Mouse (Mus musculus) gonadal fat pad, adult 2 months (tissue): ENCODE data around the gene Abr. TPM values are rescaled to one million over a fixed set of nuclear protein-coding genes. Genes with fewer than 3 reads are reported as not detected.

Experiments used
- DNase-seq: peaks from one replicate; pipeline ENCODE4 v3.0.0-alpha.2; 2012; ENCODE audit warnings: low read depth
- polyA plus RNA-seq: library from polyadenylated mRNA; depleted of rRNA; stranded (reverse); fragments of >200 nt; gene quantifications from 2 replicates; pipeline ENCODE4 v1.2.3, GENCODE M21; 2012

The Abr gene
- polyA plus RNA-seq, 1 experiment: 39.9 TPM

DNA sequence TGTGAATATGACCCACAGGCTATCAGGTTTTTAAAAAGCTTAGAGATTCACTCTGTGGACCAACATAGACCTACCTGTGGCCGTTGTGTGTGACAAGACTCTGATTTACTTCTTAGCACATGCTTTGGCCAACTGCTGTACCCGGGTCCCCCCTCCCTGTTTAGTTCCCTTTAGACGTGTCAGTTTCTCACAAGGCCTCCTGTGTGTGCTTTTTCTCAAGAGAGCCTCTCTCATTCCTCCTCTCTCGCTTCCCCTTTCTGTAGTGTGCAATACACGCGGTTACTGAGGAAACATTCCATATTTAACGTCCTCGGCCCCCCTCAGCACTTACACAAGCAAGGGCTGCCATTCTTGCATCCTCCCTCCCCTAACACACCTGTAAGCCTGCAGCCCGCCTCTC, 163.4 kb downstream of the Abr start:
- DNase-seq: no peak

GRCm38 (mm10) chr11:76456897-76457296, 165.2 kb downstream of the Abr start:
- DNase-seq: no peak

- no peak for DNase-seq
Observed at GRCm38 (mm10) chr11:76456233-76456632, 165.9 kb downstream of the Abr start.

- no peak for DNase-seq
Observed at GRCm38 (mm10) chr11:76454492-76454891, 167.6 kb downstream of the Abr start.

GRCm38 (mm10) chr11:76450202-76450561, 171.9 kb downstream of the Abr start:
- no peak for DNase-seq

- no peak for DNase-seq
Observed at GRCm38 (mm10) chr11:76449520-76450201, 172.5 kb downstream of the Abr start.

DNA sequence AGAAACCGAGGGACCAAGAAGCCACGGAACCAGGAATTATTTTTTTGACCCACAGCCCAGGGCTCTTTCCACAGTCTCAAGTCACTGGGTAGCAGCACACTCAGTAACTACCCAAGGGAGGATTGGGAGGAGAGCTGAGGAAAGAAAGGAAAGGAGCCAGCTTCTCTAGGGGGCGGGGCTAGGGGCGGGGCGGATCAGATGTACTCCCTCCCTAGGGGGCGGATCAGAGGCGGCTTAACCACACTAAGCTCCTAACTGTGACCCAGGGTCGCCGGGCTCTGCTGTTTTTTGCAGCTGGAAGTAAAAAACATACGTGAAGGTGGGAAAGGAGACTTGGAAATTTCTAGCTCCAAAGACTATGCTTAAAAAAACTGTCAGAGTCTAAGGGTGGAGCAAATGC, 175.9 kb downstream of the Abr start:
- DNase-seq: no peak

GRCm38 (mm10) chr11:76445459-76445858, 176.7 kb downstream of the Abr start:
- DNase-seq: no peak

DNA sequence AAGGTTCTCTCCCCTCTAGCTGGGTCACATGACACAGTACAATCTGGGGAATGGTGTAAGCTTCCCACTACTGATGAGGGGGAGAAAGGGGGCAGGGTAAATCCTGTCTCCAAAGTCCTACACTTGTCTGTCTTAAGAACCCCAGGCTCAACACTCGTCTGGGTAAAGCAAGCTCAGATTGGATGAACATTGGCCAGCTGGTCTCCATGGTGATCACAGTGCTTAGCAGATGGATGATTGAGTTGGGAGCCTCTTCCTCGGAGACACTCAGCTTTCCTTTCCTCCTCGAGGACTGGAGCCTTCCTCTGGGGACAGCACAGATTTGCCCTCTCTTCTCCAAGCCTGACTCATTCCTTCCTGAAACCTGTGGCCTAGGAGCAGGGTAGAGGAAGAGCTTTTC, 182.4 kb downstream of the Abr start:
- DNase-seq: no peak

GRCm38 (mm10) chr11:76436864-76437437, 185.2 kb downstream of the Abr start:
- no peak for DNase-seq

- DNase-seq: no peak
Observed at GRCm38 (mm10) chr11:76436009-76436408, 186.1 kb downstream of the Abr start.

- DNase-seq: no peak
Observed at GRCm38 (mm10) chr11:76429966-76430631, 192.0 kb downstream of the Abr start.

DNA sequence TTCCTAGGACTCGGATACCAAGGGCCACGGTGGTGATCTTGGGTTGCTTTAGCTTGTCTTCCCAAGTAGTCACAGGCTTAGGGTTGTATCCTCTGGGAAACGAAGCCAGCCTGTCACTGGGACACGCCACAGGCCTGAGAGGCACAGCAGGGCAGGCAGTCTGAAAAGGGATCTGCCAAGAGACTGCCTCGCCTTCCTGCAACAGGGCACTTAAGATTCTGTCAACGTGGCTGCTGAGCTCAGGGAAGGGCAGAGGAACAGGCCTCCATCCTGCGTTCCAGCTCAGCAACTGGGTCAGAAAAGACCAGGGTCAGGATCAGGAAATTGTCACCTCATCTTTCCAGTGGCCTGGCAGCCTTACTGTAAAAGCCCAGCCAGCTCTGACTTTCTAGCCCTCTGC, 192.6 kb downstream of the Abr start:
- no peak for DNase-seq

- DNase-seq: no peak
Observed at GRCm38 (mm10) chr11:76429046-76429445, 193.1 kb downstream of the Abr start.

- DNase-seq: no peak
Observed at GRCm38 (mm10) chr11:76427781-76428180, 194.3 kb downstream of the Abr start.

DNA sequence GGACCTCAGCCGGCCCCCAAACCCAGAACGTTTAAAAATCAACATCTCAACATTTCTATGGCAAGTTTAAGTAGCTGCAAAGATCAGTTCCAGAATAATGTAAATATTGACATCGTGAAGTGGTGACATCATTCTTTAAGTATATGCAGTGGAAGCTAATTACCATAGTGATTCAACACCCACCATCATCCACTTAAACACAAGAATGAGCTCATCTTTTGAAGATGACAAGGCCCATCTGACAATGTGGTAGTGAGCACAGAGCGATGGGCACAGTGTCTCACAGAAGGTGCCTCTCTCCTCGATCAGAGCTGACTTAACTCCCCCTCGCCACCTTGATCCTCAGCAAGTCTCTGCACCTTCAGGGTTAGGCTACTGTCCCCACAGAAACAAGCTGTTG, 196.4 kb downstream of the Abr start:
- DNase-seq: no peak

DNA sequence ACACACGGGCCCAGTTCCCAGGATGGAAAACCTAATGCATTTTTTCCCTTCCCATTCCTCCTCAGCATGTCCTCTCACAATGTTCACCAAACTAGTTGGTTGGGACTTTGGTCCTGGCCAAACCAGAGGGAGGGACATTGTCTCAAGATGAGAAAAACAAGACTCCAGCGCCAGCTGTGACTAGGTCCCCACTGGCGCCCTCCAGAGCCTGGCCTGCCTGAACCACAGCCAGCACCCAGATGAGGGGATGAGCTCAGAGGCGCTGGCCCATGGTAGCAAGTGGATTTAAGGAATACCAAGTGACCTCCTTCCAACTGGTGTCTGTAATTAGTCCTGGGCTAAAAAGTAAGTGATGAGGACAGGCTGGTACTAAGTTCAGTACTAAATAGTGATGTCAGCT, 201.2 kb downstream of the Abr start:
- DNase-seq: no peak

DNA sequence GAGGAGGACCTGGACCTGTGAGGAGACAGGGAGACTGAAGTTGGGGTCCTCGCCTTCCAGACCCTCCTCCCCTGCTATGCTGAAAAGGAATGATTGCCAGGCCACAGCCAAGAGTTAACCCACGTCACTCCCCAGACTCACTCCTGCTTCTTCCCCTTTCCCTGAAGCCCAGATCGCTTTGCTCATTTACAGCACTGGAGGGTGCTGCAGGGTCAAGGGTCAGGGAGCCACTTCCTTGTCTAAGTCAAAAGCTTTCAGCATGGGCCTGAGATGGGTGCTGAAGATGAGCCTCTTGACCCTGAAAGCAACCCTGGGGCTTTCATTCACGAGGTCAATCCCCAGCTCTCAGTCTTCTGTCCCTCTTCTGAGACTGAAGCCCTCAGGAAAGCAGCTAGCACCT, 202.9 kb downstream of the Abr start:
- DNase-seq: no peak

GRCm38 (mm10) chr11:76418423-76418822, 203.7 kb downstream of the Abr start:
- no peak for DNase-seq

- no peak for DNase-seq
Observed at GRCm38 (mm10) chr11:76415985-76416384, 206.1 kb downstream of the Abr start.

GRCm38 (mm10) chr11:76415001-76415400, 207.1 kb downstream of the Abr start:
- no peak for DNase-seq

DNA sequence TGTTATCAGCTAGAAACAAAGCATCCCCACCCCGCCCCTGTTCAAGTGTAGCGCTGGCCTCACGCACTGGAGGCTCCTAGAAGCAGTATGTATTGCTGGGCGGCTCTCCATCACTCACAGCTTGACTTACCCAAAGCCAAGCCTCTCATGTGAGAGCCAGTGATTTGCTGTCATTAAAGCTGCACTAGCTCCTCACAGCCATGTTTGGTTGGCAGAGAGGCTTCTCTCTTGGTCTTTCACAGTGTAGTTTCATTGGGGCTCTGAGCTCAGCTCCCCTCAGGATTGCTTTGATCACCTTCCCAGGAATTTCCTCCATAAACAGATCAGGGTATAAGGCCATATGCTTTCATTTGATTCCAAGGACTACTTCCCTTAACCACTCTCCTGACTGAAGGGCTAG, 208.9 kb downstream of the Abr start:
- no peak for DNase-seq

DNA sequence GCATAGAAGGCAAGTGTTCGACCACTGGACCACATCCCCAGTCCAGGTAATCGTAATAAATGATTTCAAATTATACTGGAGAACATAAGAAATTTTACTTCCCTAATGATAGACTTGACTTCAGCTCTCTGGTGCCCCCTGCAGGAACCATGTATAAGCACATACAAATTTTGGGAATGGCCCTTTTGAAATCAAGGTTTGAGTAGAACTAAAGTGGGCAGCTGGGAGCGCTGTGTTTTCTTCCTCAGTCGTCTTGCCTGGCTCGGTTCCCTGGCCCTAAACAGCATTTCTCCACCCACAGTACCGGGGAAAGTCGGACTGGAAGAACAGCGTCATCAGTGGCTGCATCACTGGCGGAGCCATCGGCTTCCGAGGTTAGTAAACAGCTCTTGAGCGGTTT, 211.3 kb downstream of the Abr start:
- no peak for DNase-seq
